Mouse (Mus musculus): ENCODE measurements around the gene Eif4a1.

DNA sequence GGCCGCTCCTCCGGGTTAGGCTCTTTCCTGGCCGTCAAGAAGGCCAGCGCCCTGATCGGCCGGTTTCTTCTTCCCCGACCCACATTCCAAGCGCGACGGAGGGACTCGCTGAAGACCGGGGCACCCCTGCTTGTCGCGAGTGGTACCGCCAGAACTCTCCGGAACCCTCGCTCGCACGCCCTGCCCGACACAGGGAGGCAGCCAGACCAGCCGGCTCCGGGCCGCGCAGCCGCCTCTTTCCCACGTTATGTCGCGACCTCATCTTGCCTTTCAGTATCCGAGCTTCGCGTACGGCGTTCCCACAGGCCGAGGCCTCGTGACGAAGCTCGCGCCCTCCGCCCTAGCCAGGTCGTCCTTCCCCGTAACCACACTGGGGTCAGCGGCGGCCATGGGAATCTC is 498 bp downstream of the Eif4a1 start:
- no peak for TF ChIP-seq MAFK (IDR thresholded peaks at IDR 0.05; ENCODE audit: insufficient read depth, low read depth, low read length)
- TF ChIP-seq CHD2 (IDR thresholded peaks at IDR 0.05; ENCODE audit: low read depth, low read length): no peak
- TF ChIP-seq ZNF384 (IDR thresholded peaks at IDR 0.05; ENCODE audit: low read depth, low read length): no peak
- TF ChIP-seq HCFC1 (IDR thresholded peaks at IDR 0.05; ENCODE audit: borderline replicate concordance, insufficient read depth, low read length): no peak
- no peak for TF ChIP-seq ZC3H11A (IDR thresholded peaks at IDR 0.05; ENCODE audit: borderline replicate concordance, low read depth, low read length)

Data from ES-E14 (cell line).